Mouse (Mus musculus): Measurements from ENCODE around the gene Fam78b. TPM values are rescaled to one million over a fixed set of nuclear protein-coding genes. Genes with fewer than 3 reads are reported as not detected.

Fam78b gene
- polyA plus RNA-seq, 1 experiment = 0.17 TPM

- H3K27me3 ChIP-seq (ENCODE audit: control insufficient read depth, insufficient read depth, low read length) = no peaks in the 10 kb centered on the region
- H3K4me3 ChIP-seq (ENCODE audit: control insufficient read depth, low read depth, low read length) = no peak overlapping the region
- no peak overlapping the region for H3K27ac ChIP-seq (ENCODE audit: control insufficient read depth, insufficient read depth, low read depth, low read length)
- TF ChIP-seq CTCF (IDR thresholded peaks at IDR 0.05; ENCODE audit: control insufficient read depth, insufficient read depth, insufficient replicate concordance, low read depth, low read length) (no peak), POLR2A (IDR thresholded peaks at IDR 0.05; ENCODE audit: control insufficient read depth, low read depth, low read length) (no peak)
- no peaks in the 10 kb centered on the region for H3K4me1 ChIP-seq (ENCODE audit: control insufficient read depth, insufficient read depth, low read length)
- H3K36me3 ChIP-seq (ENCODE audit: control insufficient read depth, insufficient read depth, low read length) = no peaks in the 10 kb centered on the region
Measured at GRCm38 (mm10) chr1:167024961-167025360, 23.7 kb downstream of the Fam78b start.

GRCm38 (mm10) chr1:167032046-167032648 is 30.9 kb downstream of the Fam78b start:
- H3K4me1 ChIP-seq (ENCODE audit: control insufficient read depth, insufficient read depth, low read length) = no peaks in the 10 kb centered on the region
- H3K36me3 ChIP-seq (ENCODE audit: control insufficient read depth, insufficient read depth, low read length) = no peaks in the 10 kb centered on the region
- no peak overlapping the region for H3K27ac ChIP-seq (ENCODE audit: control insufficient read depth, insufficient read depth, low read depth, low read length)
- no peak overlapping the region for H3K4me3 ChIP-seq (ENCODE audit: control insufficient read depth, low read depth, low read length)
- no peaks in the 10 kb centered on the region for H3K27me3 ChIP-seq (ENCODE audit: control insufficient read depth, insufficient read depth, low read length)
- TF ChIP-seq POLR2A (IDR thresholded peaks at IDR 0.05; ENCODE audit: control insufficient read depth, low read depth, low read length) = no peak
- no peak for TF ChIP-seq CTCF (IDR thresholded peaks at IDR 0.05; ENCODE audit: control insufficient read depth, insufficient read depth, insufficient replicate concordance, low read depth, low read length)

- no peaks in the 10 kb centered on the region for H3K36me3 ChIP-seq (ENCODE audit: control insufficient read depth, insufficient read depth, low read length)
- H3K4me3 ChIP-seq (ENCODE audit: control insufficient read depth, low read depth, low read length) = no peak overlapping the region
- H3K4me1 ChIP-seq (ENCODE audit: control insufficient read depth, insufficient read depth, low read length) = no peaks in the 10 kb centered on the region
- no peaks in the 10 kb centered on the region for H3K27me3 ChIP-seq (ENCODE audit: control insufficient read depth, insufficient read depth, low read length)
- TF ChIP-seq POLR2A (IDR thresholded peaks at IDR 0.05; ENCODE audit: control insufficient read depth, low read depth, low read length) (no peak), CTCF (IDR thresholded peaks at IDR 0.05; ENCODE audit: control insufficient read depth, insufficient read depth, insufficient replicate concordance, low read depth, low read length) (no peak)
- no peak overlapping the region for H3K27ac ChIP-seq (ENCODE audit: control insufficient read depth, insufficient read depth, low read depth, low read length)
Measured at GRCm38 (mm10) chr1:167034435-167034834, 33.2 kb downstream of the Fam78b start.

GRCm38 (mm10) chr1:167042558-167042957 is 41.3 kb downstream of the Fam78b start:
- Histone ChIP-seq H3K27ac (ENCODE audit: control insufficient read depth, insufficient read depth, low read depth, low read length) (no peak overlapping the region), H3K27me3 (ENCODE audit: control insufficient read depth, insufficient read depth, low read length) (no peaks in the 10 kb centered on the region), H3K36me3 (ENCODE audit: control insufficient read depth, insufficient read depth, low read length) (no peaks in the 10 kb centered on the region), H3K4me3 (ENCODE audit: control insufficient read depth, low read depth, low read length) (no peak overlapping the region), H3K4me1 (ENCODE audit: control insufficient read depth, insufficient read depth, low read length) (no peaks in the 10 kb centered on the region)
- TF ChIP-seq CTCF (IDR thresholded peaks at IDR 0.05; ENCODE audit: control insufficient read depth, insufficient read depth, insufficient replicate concordance, low read depth, low read length) = no peak
- no peak for TF ChIP-seq POLR2A (IDR thresholded peaks at IDR 0.05; ENCODE audit: control insufficient read depth, low read depth, low read length)

GRCm38 (mm10) chr1:167046169-167046927 is 45.1 kb downstream of the Fam78b start:
- Histone ChIP-seq H3K4me3 (ENCODE audit: control insufficient read depth, low read depth, low read length) (no peak overlapping the region), H3K4me1 (ENCODE audit: control insufficient read depth, insufficient read depth, low read length) (no peaks in the 10 kb centered on the region), H3K36me3 (ENCODE audit: control insufficient read depth, insufficient read depth, low read length) (no peaks in the 10 kb centered on the region), H3K27ac (ENCODE audit: control insufficient read depth, insufficient read depth, low read depth, low read length) (no peak overlapping the region), H3K27me3 (ENCODE audit: control insufficient read depth, insufficient read depth, low read length) (no peaks in the 10 kb centered on the region)
- TF ChIP-seq POLR2A (IDR thresholded peaks at IDR 0.05; ENCODE audit: control insufficient read depth, low read depth, low read length) = no peak
- TF ChIP-seq CTCF (IDR thresholded peaks at IDR 0.05; ENCODE audit: control insufficient read depth, insufficient read depth, insufficient replicate concordance, low read depth, low read length) = no peak

GRCm38 (mm10) chr1:167050859-167051258 is 49.6 kb downstream of the Fam78b start:
- H3K27ac ChIP-seq (ENCODE audit: control insufficient read depth, insufficient read depth, low read depth, low read length) = no peak overlapping the region
- TF ChIP-seq CTCF (IDR thresholded peaks at IDR 0.05; ENCODE audit: control insufficient read depth, insufficient read depth, insufficient replicate concordance, low read depth, low read length) (no peak), POLR2A (IDR thresholded peaks at IDR 0.05; ENCODE audit: control insufficient read depth, low read depth, low read length) (no peak)
- no peaks in the 10 kb centered on the region for H3K36me3 ChIP-seq (ENCODE audit: control insufficient read depth, insufficient read depth, low read length)

GRCm38 (mm10) chr1:167054029-167054428 is 52.8 kb downstream of the Fam78b start:
- Histone ChIP-seq H3K27ac (ENCODE audit: control insufficient read depth, insufficient read depth, low read depth, low read length) (no peak overlapping the region), H3K4me3 (ENCODE audit: control insufficient read depth, low read depth, low read length) (no peak overlapping the region), H3K4me1 (ENCODE audit: control insufficient read depth, insufficient read depth, low read length) (no peaks in the 10 kb centered on the region), H3K36me3 (ENCODE audit: control insufficient read depth, insufficient read depth, low read length) (no peaks in the 10 kb centered on the region), H3K27me3 (ENCODE audit: control insufficient read depth, insufficient read depth, low read length) (no peaks in the 10 kb centered on the region)
- TF ChIP-seq POLR2A (IDR thresholded peaks at IDR 0.05; ENCODE audit: control insufficient read depth, low read depth, low read length) (no peak), CTCF (IDR thresholded peaks at IDR 0.05; ENCODE audit: control insufficient read depth, insufficient read depth, insufficient replicate concordance, low read depth, low read length) (no peak)

More at GRCm38 (mm10) chr1:167050859-167051258, 49.6 kb downstream of the Fam78b start:
- no peaks in the 10 kb centered on the region for H3K4me1 ChIP-seq (ENCODE audit: control insufficient read depth, insufficient read depth, low read length)
- H3K27me3 ChIP-seq (ENCODE audit: control insufficient read depth, insufficient read depth, low read length) = no peaks in the 10 kb centered on the region
- no peak overlapping the region for H3K4me3 ChIP-seq (ENCODE audit: control insufficient read depth, low read depth, low read length)

Data from testis, adult 2 months (tissue).